Mouse (Mus musculus) midbrain, embryonic 14.5 days (tissue): ENCODE data around the gene Hlcs. TPM values are rescaled to one million over a fixed set of nuclear protein-coding genes. Genes with fewer than 3 reads are reported as not detected.
A peak's percentile ranks its signal among the peaks of the same experiment; 100 is the strongest.

Experiments
- ATAC-seq: fragments of 200-750 bp; cut with Nextera tagmentation; 2 replicates; pipeline ENCODE4 v1.8.0; 2017; ENCODE audit warnings: moderate number of reproducible peaks, moderate library complexity; ENCODE audit not compliant: low FRiP score, low TSS enrichment
- DNase-seq: peaks from one replicate; pipeline ENCODE4 v3.0.0-alpha.2; 2015
- H3K27ac ChIP-seq: fragments of 300-500 bp; sonication (generic); replicated peaks from 2 replicates; pipeline ENCODE4 v1.5.1; 2014; ENCODE audit warnings: mild to moderate bottlenecking, low read depth, low read length, moderate library complexity
- H3K27me3 ChIP-seq: fragments of 300-500 bp; sonication (generic); 2 replicates; pipeline ENCODE4 v1.6.1; 2014; ENCODE audit warnings: low read length, control low read depth, mixed read lengths; ENCODE audit not compliant: control insufficient read depth, insufficient read depth
- H3K36me3 ChIP-seq: fragments of 300-500 bp; sonication (generic); 2 replicates; pipeline ENCODE4 v1.6.1; 2014; ENCODE audit warnings: low read length, control low read depth; ENCODE audit not compliant: control insufficient read depth, insufficient read depth
- H3K4me1 ChIP-seq: fragments of 300-500 bp; sonication (generic); 2 replicates; pipeline ENCODE4 v1.6.1; 2014; ENCODE audit warnings: mild to moderate bottlenecking, antibody characterized with exemption, low read length, control low read depth; ENCODE audit not compliant: control insufficient read depth, insufficient read depth
- H3K4me2 ChIP-seq: fragments of 300-500 bp; sonication (generic); 2 replicates; pipeline ENCODE4 v1.6.1; 2014; ENCODE audit warnings: mild to moderate bottlenecking, low read length, moderate library complexity
- H3K4me3 ChIP-seq: fragments of 300-500 bp; sonication (generic); replicated peaks from 2 replicates; pipeline ENCODE4 v1.5.1; 2014; ENCODE audit warnings: low read depth, low read length
- H3K9ac ChIP-seq: fragments of 300-500 bp; sonication (generic); replicated peaks from 2 replicates; pipeline ENCODE4 v1.6.1; 2014; ENCODE audit warnings: mild to moderate bottlenecking, low read length, moderate library complexity
- H3K9me3 ChIP-seq: fragments of 300-500 bp; sonication (generic); 2 replicates; pipeline ENCODE4 v1.6.1; 2016; ENCODE audit warnings: low read length, control low read depth, mixed read lengths; ENCODE audit not compliant: control insufficient read depth
- WGBS: fragments of 180-500 bp; shearing (Covaris S2); extraction: QIAGEN DNeasy Blood & Tissue Kit; methylation state at CpG from one replicate; pipeline ENCODE4 v1.1.7; 2014; 5-methylcytosine and 5-hydroxymethylcytosine counted together
- polyA plus RNA-seq: library from polyadenylated mRNA; unstranded; fragments of >200 nt; fragmentation: Nextera tagmentation; extraction: Ambion mirVana; gene quantifications from 2 replicates; pipeline ENCODE4 v1.2.1, GENCODE M21; 2014

The Hlcs gene
- polyA plus RNA-seq, 1 experiment from 2014 or later = 7.2 TPM

DNA sequence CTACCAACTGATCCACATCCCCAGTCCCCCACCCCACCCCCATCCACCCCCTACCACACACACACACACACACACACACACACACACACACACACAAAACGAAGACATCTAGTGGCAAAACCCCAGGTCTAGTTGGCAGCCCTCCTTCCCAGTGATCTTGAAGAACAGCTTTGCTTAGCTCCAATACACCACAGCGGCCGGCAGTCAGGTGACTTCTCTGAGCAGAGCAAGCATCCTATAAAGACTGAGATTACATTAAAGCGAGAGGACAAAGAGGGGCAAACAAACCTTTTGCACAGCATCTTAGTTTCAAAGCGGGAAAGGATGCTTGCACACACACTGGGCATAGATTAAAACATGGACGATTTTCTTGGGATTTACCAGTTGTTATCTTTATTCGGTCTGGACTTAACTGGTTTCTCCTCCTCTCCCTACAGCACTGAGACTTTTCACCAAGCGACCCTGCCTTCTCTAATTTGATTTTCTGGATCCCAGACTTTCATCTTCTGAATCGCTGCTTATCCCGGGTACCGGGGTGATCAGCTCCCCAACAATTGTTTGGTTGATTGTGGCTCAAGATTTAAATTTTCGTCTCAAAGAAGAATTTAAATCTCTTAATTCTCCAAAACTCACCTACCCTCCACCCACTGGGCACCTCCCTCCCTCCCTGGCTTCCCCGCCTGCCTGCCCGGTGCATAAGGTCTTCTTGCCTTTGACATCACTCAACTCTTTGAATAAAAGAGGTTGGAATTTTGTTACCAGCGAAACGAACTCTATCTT lies 134.7 kb downstream of the Hlcs start:
- ATAC-seq (no peak), DNase-seq (peak; percentile 64)
- Histone ChIP-seq H3K27me3 (peaks cover 80% of the 10 kb centered on the region), H3K4me2 (peak overlapping the region; percentile 39), H3K36me3 (no peaks in the 10 kb centered on the region), H3K9ac (no peak overlapping the region), H3K4me1 (peaks cover 26% of the 10 kb centered on the region), H3K27ac (no peak overlapping the region), H3K9me3 (no peaks in the 10 kb centered on the region), H3K4me3 (0 out of 2 replicates have a peak overlapping the region, but pooled peaks have one; percentile 3)
- 6% methylated on average over 16 of the region's 16 CpGs for whole genome bisulfite sequencing

DNA sequence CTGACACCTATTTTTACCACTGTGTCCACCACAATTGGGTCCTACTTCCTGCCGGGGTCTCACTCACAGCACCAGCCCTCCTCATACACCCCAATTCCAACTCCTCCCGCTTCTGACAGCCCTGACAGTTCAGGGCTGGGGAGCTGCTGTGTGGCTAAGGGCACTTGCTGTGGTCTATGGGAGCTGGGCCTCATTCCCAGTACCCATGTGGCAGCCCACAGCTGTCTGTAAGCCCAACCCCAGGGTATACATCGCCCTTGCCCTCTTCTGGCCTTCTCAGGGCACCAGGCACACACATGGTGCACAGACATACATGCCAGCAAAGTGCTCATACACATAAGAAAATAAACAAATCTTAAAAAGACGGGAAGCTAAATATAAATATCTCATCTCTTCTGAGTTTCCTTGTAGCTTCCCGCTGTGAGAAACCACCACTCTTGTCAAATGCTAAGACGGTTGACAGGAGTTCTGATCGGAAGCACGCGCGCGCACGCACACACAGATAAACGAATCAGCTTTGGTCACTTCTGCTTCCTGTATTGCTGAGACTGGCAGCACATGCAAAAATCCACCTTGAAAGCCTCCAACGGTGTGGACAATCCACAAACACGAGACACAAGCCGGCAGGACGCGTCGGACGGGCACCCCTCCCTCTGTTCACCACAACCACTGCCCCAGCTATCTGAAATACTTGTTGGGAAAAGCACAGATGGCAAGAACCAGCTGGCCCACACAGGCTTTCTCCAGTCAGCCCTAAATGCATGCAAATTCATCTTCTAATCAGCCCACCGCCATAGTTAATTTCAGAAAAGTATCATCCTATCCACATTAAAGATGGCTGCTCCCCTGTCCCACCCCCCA lies 136.1 kb downstream of the Hlcs start:
- H3K27ac ChIP-seq = no peak overlapping the region
- no peak for DNase-seq
- H3K27me3 ChIP-seq = peaks cover 80% of the 10 kb centered on the region

DNA sequence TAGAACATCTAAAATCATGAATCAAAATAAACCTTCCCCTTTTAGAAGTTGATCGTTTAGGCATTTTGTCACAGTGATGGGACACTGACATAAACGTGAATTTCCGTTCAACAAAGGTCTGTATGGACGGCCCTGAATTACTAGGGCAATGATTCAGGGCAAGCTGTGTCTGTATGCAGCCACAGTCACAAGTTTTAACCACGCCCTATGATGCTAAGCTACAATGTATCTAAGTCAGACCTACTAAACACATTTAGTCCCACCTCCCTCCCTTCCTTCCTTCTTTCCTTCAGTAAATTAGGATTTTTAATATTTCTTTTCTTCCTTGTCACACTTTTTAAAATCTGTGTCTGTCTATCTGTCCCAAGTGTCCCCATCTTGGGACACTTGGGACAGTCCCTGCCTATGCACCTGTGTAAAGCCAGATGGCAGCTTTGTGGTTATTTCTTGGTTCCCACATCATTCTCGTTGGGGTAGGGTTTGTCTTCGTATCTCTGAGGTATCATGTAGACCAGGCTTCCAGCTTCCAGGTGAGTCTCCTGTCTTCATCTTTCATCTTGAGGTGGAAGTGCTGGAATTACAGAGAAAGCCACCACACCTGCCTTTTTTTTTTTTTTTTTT lies 137.9 kb downstream of the Hlcs start:
- Histone ChIP-seq H3K9ac (no peak overlapping the region), H3K4me1 (peaks cover 24% of the 10 kb centered on the region), H3K9me3 (no peaks in the 10 kb centered on the region), H3K27ac (no peak overlapping the region), H3K36me3 (no peaks in the 10 kb centered on the region), H3K27me3 (peaks cover 74% of the 10 kb centered on the region), H3K4me3 (no peak overlapping the region), H3K4me2 (no peak overlapping the region)
- 82% methylated on average over 7 of the region's 7 CpGs for WGBS
- ATAC-seq = no peak
- no peak for DNase-seq

More for the DNA sequence above, 136.1 kb downstream of the Hlcs start:
- no peaks in the 10 kb centered on the region for H3K36me3 ChIP-seq
- H3K9ac ChIP-seq = no peak overlapping the region
- peaks cover 26% of the 10 kb centered on the region for H3K4me1 ChIP-seq
- H3K9me3 ChIP-seq = no peaks in the 10 kb centered on the region
- H3K4me2 ChIP-seq = no peak overlapping the region
- no peak for ATAC-seq
- WGBS = 74% methylated on average over 21 of the region's 21 CpGs
- H3K4me3 ChIP-seq = no peak overlapping the region

DNA sequence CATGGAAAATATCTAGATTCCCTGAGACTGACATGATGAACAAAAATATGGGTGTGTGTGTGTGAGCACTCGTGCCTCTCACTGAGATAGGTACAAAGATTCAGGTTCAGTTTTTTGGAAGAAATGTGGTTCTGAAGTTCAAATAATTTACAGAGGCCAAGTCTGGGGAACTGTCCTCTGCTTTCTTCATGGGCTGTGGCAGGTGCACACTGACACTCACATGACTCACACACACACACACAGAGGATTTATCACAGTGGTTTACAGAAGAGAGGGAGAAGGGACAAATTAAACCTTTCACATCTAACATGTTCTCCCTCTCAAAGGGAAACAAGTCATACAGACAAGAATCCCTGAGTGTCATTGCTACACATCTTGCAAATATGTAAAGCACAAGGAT lies 140.0 kb downstream of the Hlcs start:
- Histone ChIP-seq H3K4me3 (no peak overlapping the region), H3K9me3 (no peaks in the 10 kb centered on the region), H3K9ac (no peak overlapping the region), H3K27me3 (peaks cover 82% of the 10 kb centered on the region), H3K4me2 (no peak overlapping the region), H3K4me1 (peaks cover 3% of the 10 kb centered on the region; the same call in 1 of the 2 replicates), H3K27ac (no peak overlapping the region), H3K36me3 (no peaks in the 10 kb centered on the region)
- ATAC-seq (no peak), DNase-seq (no peak)
- 97% methylated on average over 1 of the region's 1 CpGs for WGBS

DNA sequence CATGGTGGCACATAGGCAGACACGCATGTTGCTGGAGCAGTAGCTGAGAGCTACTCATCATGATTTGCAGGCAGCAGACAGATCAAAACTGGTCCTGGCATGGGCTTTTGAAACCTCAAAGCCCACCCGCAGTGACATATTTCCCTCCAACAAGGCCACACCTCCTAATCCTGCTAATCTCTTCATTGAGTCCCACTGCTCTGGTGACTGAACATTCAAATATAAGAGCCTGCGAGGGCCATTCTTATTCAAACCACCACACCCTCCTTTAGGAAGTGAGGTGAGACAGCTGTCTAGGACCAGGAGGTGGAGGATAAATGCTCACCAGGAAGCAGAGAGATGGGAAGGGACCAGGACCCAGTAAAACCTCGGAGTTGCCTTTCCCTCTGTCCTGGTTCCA lies 143.2 kb downstream of the Hlcs start:
- 7% methylated on average over 4 of the region's 4 CpGs for WGBS
- peak; percentile 37; the same call in 1 of the 2 replicates for ATAC-seq
- DNase-seq = peak; percentile 67

DNA sequence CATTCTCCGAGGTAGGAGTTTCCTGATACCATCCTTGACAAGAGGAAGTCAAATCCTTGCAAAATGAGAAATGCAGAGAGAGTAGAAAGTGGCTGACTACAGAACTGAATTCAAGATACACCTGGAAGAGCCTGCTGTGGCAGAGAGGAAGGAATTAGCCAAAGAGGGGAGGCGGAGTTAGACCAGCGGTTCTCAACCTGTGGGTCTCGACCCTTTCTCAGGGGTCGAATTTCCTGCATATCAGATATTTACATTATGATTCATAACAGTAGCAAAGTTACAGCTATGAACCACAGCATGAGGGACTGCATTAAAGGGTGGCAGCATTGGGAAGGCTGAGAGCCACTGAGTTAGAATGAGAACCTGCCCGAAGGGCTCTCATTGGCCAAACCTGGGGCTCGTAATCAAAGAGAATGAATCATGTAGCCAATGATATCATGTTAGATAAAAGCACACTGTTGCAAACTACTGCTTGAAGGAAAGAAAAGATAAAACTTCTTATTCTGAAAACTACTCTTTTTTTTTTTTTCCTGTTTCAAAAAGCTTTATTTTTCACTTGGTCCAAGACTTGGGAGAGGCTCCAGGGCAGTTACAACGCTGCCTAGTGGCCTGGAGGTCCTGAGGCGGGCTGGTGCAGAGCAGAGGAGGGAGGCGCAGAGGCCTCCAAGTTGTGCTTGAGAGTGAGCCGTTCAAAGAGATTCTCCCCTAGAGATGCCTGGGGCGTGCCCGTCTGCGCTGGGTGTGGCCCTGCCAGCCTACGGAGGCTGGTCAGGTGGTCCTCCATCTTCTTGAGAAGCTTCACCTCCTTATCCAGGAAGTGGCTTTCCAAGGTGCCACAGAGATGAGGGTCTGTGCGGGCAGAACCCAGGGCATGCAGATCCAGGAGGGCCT lies 144.5 kb downstream of the Hlcs start:
- Histone ChIP-seq H3K36me3 (no peaks in the 10 kb centered on the region), H3K4me1 (peaks cover 7% of the 10 kb centered on the region; the same call in 1 of the 2 replicates), H3K27me3 (peaks cover 70% of the 10 kb centered on the region), H3K9ac (no peak overlapping the region), H3K9me3 (no peaks in the 10 kb centered on the region), H3K27ac (no peak overlapping the region), H3K4me2 (no peak overlapping the region), H3K4me3 (no peak overlapping the region)
- ATAC-seq (no peak), DNase-seq (no peak)
- 86% methylated on average over 16 of the region's 16 CpGs for WGBS

More for the DNA sequence above, 143.2 kb downstream of the Hlcs start:
- Histone ChIP-seq H3K4me1 (no peaks in the 10 kb centered on the region), H3K9me3 (no peaks in the 10 kb centered on the region), H3K36me3 (no peaks in the 10 kb centered on the region), H3K4me2 (no peak overlapping the region), H3K27me3 (peaks cover 82% of the 10 kb centered on the region), H3K27ac (no peak overlapping the region), H3K4me3 (no peak overlapping the region), H3K9ac (no peak overlapping the region)

DNA sequence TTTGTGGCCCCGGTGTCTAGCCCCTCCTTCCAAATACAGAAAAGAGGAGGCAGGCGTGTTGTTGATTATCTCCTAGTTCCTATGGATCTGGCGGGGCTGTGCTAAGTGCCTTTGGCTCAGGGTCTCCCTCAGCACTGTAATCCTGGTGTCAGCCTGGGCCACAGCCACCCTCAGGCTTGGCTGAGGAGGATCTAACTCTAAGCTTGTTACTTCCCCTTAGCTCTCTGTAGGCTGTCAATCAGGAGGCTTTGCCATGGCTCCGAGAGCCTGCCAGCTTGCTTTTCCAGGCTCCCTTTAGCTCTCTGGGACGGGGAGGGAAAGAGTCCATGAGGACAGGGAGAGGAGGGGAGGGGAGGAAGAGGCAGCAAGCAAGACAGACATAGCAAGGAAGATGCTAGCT lies 148.4 kb downstream of the Hlcs start:
- Histone ChIP-seq H3K4me2 (no peak overlapping the region), H3K9ac (no peak overlapping the region), H3K27me3 (peaks cover 51% of the 10 kb centered on the region), H3K27ac (no peak overlapping the region), H3K4me3 (no peak overlapping the region), H3K36me3 (no peaks in the 10 kb centered on the region), H3K9me3 (no peaks in the 10 kb centered on the region), H3K4me1 (peaks cover 7% of the 10 kb centered on the region; the same call in 1 of the 2 replicates)
- DNase-seq (peak; percentile 61), ATAC-seq (no peak)
- WGBS = 29% methylated on average over 5 of the region's 5 CpGs

DNA sequence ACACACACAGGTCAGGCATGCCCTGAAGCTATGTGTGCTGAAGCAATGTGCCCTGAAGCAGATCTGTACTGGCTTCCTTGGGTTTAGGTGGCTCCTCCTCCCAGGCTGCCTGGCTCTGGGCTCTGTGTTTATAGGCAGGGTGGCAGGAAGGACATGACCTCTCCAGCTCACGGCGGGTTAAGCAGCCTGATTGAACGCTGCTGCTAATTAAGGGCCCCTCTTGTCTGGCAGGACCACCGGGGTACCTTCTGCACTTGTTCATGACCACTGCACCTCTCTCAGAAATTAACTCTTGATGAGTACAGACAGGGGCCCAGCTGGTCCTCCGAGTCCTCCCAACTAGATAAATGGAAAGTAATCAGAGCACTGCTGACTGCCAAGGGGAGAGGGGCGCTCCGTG lies 149.1 kb downstream of the Hlcs start:
- H3K27me3 ChIP-seq = peaks cover 49% of the 10 kb centered on the region
- H3K9me3 ChIP-seq = no peaks in the 10 kb centered on the region
- H3K9ac ChIP-seq = no peak overlapping the region
- no peak overlapping the region for H3K4me3 ChIP-seq
- 22% methylated on average over 7 of the region's 7 CpGs for WGBS
- no peaks in the 10 kb centered on the region for H3K36me3 ChIP-seq
- H3K4me1 ChIP-seq = peaks cover 7% of the 10 kb centered on the region; the same call in 1 of the 2 replicates
- H3K27ac ChIP-seq = no peak overlapping the region
- no peak overlapping the region for H3K4me2 ChIP-seq
- DNase-seq (peak; percentile 26), ATAC-seq (peak; percentile 20; the same call in 1 of the 2 replicates)
